Mouse (Mus musculus): ENCODE data around the gene Rarg. TPM values are rescaled to one million over a fixed set of nuclear protein-coding genes. Genes with fewer than 3 reads are reported as not detected.

The Rarg gene
- polyA plus RNA-seq, 1 experiment from 2014 or later: 27.2 TPM

GRCm38 (mm10) chr15:102217325-102217724, 40.0 kb downstream of the Rarg start:
- TF ChIP-seq CTCF (IDR thresholded peaks at IDR 0.05; ENCODE audit: low read depth) (no peak), EP300 (optimal IDR thresholded peaks at IDR 0.05) (no peak)
- no peak overlapping the region for H3K4me2 ChIP-seq (replicated peaks; ENCODE audit: low read depth)
- H3K4me1 ChIP-seq (replicated peaks; ENCODE audit: control insufficient read depth, insufficient read depth): no peaks in the 10 kb centered on the region
- H3K27ac ChIP-seq (replicated peaks): no peak overlapping the region
- H3K9ac ChIP-seq (ENCODE audit: low read length): no peak overlapping the region
- no peaks in the 10 kb centered on the region for H3K9me3 ChIP-seq (ENCODE audit: control insufficient read depth, low read length)
- no peaks in the 10 kb centered on the region for H3K27me3 ChIP-seq (ENCODE audit: control insufficient read depth, insufficient read depth, low read length)
- H3K36me3 ChIP-seq (ENCODE audit: control insufficient read depth, insufficient read depth, low read length): peaks cover 16% of the 10 kb centered on the region
- ATAC-seq (ENCODE audit: low FRiP score, low TSS enrichment) (peak; percentile 13; the same call in 1 of the 2 replicates), DNase-seq (ENCODE audit: low spot score) (no peak)
- H3K4me3 ChIP-seq (ENCODE audit: low read depth, low read length): no peak overlapping the region
- WGBS: 85% methylated on average over 7 of the region's 7 CpGs

GRCm38 (mm10) chr15:102216459-102217228, 40.7 kb downstream of the Rarg start:
- H3K27me3 ChIP-seq (ENCODE audit: control insufficient read depth, insufficient read depth, low read length): no peaks in the 10 kb centered on the region

DNA sequence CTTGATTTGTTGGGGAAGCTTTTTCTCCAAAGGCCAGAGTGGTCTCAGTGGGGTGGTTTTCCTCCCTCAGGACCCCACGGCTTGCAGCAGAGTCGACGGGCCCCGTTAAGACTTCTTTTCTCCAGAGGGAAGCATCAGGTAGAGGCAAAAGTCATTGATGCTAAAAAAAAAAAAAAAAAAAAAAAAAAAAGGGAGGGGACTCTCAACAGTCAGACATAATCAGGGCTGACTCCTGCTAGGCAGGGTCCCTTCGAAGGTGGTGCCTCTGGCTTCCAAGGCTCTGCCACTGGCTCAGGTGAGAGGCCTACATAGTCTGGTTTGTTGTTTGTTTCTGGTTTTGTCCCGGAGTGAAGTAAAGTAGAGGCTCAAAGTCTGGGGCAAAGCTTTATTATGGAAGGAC, 41.7 kb downstream of the Rarg start:
- H3K4me1 ChIP-seq (replicated peaks; ENCODE audit: control insufficient read depth, insufficient read depth): no peaks in the 10 kb centered on the region
- H3K36me3 ChIP-seq (ENCODE audit: control insufficient read depth, insufficient read depth, low read length): peaks cover 20% of the 10 kb centered on the region
- no peak overlapping the region for H3K27ac ChIP-seq (replicated peaks)
- H3K27me3 ChIP-seq (ENCODE audit: control insufficient read depth, insufficient read depth, low read length): no peaks in the 10 kb centered on the region
- no peak overlapping the region for H3K4me2 ChIP-seq (replicated peaks; ENCODE audit: low read depth)
- no peaks in the 10 kb centered on the region for H3K9me3 ChIP-seq (ENCODE audit: control insufficient read depth, low read length)
- DNase-seq (ENCODE audit: low spot score) (no peak), ATAC-seq (ENCODE audit: low FRiP score, low TSS enrichment) (no peak)
- TF ChIP-seq CTCF (IDR thresholded peaks at IDR 0.05; ENCODE audit: low read depth) (no peak), EP300 (optimal IDR thresholded peaks at IDR 0.05) (no peak)
- no peak overlapping the region for H3K9ac ChIP-seq (ENCODE audit: low read length)
- no peak overlapping the region for H3K4me3 ChIP-seq (ENCODE audit: low read depth, low read length)
- WGBS: 73% methylated on average over 6 of the region's 6 CpGs

More at GRCm38 (mm10) chr15:102216459-102217228, 40.7 kb downstream of the Rarg start:
- Histone ChIP-seq H3K36me3 (ENCODE audit: control insufficient read depth, insufficient read depth, low read length) (peaks cover 20% of the 10 kb centered on the region), H3K9me3 (ENCODE audit: control insufficient read depth, low read length) (no peaks in the 10 kb centered on the region), H3K9ac (ENCODE audit: low read length) (no peak overlapping the region), H3K4me2 (replicated peaks; ENCODE audit: low read depth) (no peak overlapping the region), H3K4me3 (ENCODE audit: low read depth, low read length) (no peak overlapping the region), H3K4me1 (replicated peaks; ENCODE audit: control insufficient read depth, insufficient read depth) (no peaks in the 10 kb centered on the region), H3K27ac (replicated peaks) (no peak overlapping the region)
- WGBS: 80% methylated on average over 16 of the region's 16 CpGs
- ATAC-seq (ENCODE audit: low FRiP score, low TSS enrichment) (peak; percentile 6; the same call in 1 of the 2 replicates), DNase-seq (ENCODE audit: low spot score) (no peak)
- no peak for TF ChIP-seq EP300 (optimal IDR thresholded peaks at IDR 0.05)
- TF ChIP-seq CTCF (IDR thresholded peaks at IDR 0.05; ENCODE audit: low read depth): no peak

DNA sequence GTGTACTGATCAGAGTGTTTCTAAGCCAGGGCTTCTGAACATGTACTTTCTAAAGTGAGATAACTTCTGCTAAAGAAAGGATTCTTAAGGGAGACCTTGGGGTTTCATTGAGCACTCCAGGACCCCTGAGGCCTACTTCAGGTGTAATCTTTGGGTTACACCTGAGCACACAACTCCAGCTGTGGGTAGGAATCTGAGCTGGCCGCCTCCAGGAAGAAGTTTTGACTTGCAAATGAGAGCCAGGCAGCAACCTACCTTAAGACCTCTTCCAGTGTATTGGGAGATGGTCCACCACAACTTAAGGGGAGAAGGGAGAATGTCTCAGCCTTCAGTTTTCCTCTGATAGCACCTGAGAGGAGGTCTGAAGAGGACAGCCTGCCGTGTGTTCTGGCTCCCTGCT, 43.2 kb downstream of the Rarg start:
- Histone ChIP-seq H3K4me3 (ENCODE audit: low read depth, low read length) (no peak overlapping the region), H3K9me3 (ENCODE audit: control insufficient read depth, low read length) (no peaks in the 10 kb centered on the region), H3K4me2 (replicated peaks; ENCODE audit: low read depth) (no peak overlapping the region), H3K36me3 (ENCODE audit: control insufficient read depth, insufficient read depth, low read length) (peaks cover 29% of the 10 kb centered on the region), H3K27ac (replicated peaks) (no peak overlapping the region), H3K27me3 (ENCODE audit: control insufficient read depth, insufficient read depth, low read length) (no peaks in the 10 kb centered on the region), H3K9ac (ENCODE audit: low read length) (no peak overlapping the region), H3K4me1 (replicated peaks; ENCODE audit: control insufficient read depth, insufficient read depth) (no peaks in the 10 kb centered on the region)
- no peak for ATAC-seq (ENCODE audit: low FRiP score, low TSS enrichment)
- TF ChIP-seq EP300 (optimal IDR thresholded peaks at IDR 0.05) (no peak), CTCF (IDR thresholded peaks at IDR 0.05; ENCODE audit: low read depth) (no peak)
- DNase-seq (ENCODE audit: low spot score): no peak
- WGBS: 49% methylated on average over 2 of the region's 2 CpGs

DNA sequence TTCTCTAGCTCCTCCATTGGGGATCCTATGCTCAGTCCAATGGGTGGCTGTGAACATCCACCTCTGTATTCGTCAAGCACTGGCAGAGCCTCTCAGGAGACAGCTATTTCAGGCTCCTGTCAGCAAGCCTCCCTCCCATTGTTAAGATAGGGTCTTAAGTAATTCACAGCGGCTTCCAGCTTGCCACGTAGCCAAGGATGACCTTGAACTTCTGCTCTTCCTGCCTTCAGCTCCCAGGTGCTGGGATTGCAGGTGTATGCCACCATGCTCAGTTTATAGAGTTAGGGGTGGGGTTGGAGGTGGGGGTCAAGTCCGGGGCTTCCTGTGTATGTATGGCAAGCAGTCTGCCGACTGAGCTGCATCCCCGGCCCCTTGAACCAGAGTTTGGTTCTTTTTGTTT, 45.4 kb downstream of the Rarg start:
- ATAC-seq (ENCODE audit: low FRiP score, low TSS enrichment) (no peak), DNase-seq (ENCODE audit: low spot score) (no peak)
- peaks cover 38% of the 10 kb centered on the region for H3K36me3 ChIP-seq (ENCODE audit: control insufficient read depth, insufficient read depth, low read length)
- H3K4me2 ChIP-seq (replicated peaks; ENCODE audit: low read depth): no peak overlapping the region
- no peak overlapping the region for H3K4me3 ChIP-seq (ENCODE audit: low read depth, low read length)
- no peaks in the 10 kb centered on the region for H3K27me3 ChIP-seq (ENCODE audit: control insufficient read depth, insufficient read depth, low read length)
- H3K4me1 ChIP-seq (replicated peaks; ENCODE audit: control insufficient read depth, insufficient read depth): no peaks in the 10 kb centered on the region
- WGBS: 79% methylated on average over 6 of the region's 6 CpGs
- H3K27ac ChIP-seq (replicated peaks): no peak overlapping the region
- no peaks in the 10 kb centered on the region for H3K9me3 ChIP-seq (ENCODE audit: control insufficient read depth, low read length)
- H3K9ac ChIP-seq (ENCODE audit: low read length): no peak overlapping the region
- no peak for TF ChIP-seq CTCF (IDR thresholded peaks at IDR 0.05; ENCODE audit: low read depth)
- no peak for TF ChIP-seq EP300 (optimal IDR thresholded peaks at IDR 0.05)

DNA sequence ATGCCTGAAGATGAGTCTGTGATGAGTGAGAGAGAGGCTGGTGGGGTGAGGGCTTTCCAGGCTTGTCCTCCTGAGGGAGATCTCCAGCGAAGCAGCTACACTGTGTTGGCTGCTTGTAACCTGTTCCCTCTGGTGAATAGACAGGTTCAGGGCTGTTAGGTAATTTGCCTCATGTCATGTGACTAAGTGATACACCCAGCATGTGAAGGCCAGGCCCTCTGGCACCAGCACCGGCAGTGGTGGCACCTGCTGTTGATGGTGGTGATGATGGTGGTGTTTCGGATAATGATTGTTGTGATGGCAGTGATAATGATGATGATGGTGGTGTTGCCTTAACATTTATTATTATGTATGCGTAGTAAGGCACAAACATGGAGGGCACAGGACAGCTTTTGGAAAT, 46.5 kb downstream of the Rarg start:
- TF ChIP-seq EP300 (optimal IDR thresholded peaks at IDR 0.05): no peak
- no peak for TF ChIP-seq CTCF (IDR thresholded peaks at IDR 0.05; ENCODE audit: low read depth)
- H3K4me1 ChIP-seq (replicated peaks; ENCODE audit: control insufficient read depth, insufficient read depth): no peaks in the 10 kb centered on the region; the same call in 1 of the 2 replicates
- H3K27ac ChIP-seq (replicated peaks): no peak overlapping the region
- no peaks in the 10 kb centered on the region for H3K9me3 ChIP-seq (ENCODE audit: control insufficient read depth, low read length)
- H3K36me3 ChIP-seq (ENCODE audit: control insufficient read depth, insufficient read depth, low read length): peaks cover 41% of the 10 kb centered on the region
- WGBS: 91% methylated on average over 4 of the region's 4 CpGs
- no peak for DNase-seq (ENCODE audit: low spot score)
- no peak overlapping the region for H3K4me2 ChIP-seq (replicated peaks; ENCODE audit: low read depth)
- H3K4me3 ChIP-seq (ENCODE audit: low read depth, low read length): no peak overlapping the region
- H3K27me3 ChIP-seq (ENCODE audit: control insufficient read depth, insufficient read depth, low read length): no peaks in the 10 kb centered on the region
- H3K9ac ChIP-seq (ENCODE audit: low read length): no peak overlapping the region
- no peak for ATAC-seq (ENCODE audit: low FRiP score, low TSS enrichment)
